Mouse (Mus musculus) cortical plate, adult 2 months (tissue): ENCODE results near the gene Pcbp3.

ENCODE experiments used
- CTCF ChIP-seq: fragments of 200-500 bp; IDR thresholded peaks from 2 replicates; pipeline ENCODE4 v1.5.1; 2011; ENCODE audit warnings: mild to moderate bottlenecking, control low read depth, low read length; ENCODE audit not compliant: insufficient read depth; ENCODE audit errors: extremely low read depth
- POLR2A ChIP-seq: fragments of 200-500 bp; IDR thresholded peaks from 2 replicates; pipeline ENCODE4 v1.6.1; 2011; ENCODE audit warnings: mild to moderate bottlenecking, low read length, control low read depth; ENCODE audit not compliant: insufficient read depth; ENCODE audit errors: extremely low read depth

DNA sequence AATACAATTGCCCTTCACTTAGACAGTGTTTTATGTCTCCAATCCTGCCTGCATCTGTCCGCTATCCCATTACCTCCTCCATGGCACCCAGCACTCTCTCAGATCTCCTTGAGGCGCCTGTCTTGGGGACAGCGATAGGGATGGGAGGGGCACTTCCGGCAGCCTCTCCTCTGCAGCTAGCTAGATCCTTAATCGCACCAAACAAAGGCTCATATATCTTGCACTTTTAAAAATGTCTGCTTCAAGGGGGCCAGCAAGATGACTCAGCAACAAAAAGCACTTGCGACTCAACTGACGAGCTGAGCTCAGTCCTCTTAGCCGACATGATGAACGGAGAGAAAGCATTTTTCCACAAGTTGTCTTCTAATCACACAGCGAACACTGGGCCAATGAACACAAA is 55.3 kb downstream of the Pcbp3 start:
- TF ChIP-seq CTCF (no peak), POLR2A (no peak)
